Mouse (Mus musculus) adrenal gland, adult (tissue): ENCODE measurements at regions not wholly inside any gene's neighbourhood (a gene's known extent, or its start where the extent isn't known, plus 50 kb on each side); places are given as distances from the start of the nearest gene placed in this dataset.

Source experiments
- DNase-seq, 2 experiments: peaks; one replicate each; pipeline ENCODE4 v3.0.0; 2022 to 2023; ENCODE audit warnings: low spot score in 1 of 2; ENCODE audit not compliant: inconsistent age in 2 of 2

DNA sequence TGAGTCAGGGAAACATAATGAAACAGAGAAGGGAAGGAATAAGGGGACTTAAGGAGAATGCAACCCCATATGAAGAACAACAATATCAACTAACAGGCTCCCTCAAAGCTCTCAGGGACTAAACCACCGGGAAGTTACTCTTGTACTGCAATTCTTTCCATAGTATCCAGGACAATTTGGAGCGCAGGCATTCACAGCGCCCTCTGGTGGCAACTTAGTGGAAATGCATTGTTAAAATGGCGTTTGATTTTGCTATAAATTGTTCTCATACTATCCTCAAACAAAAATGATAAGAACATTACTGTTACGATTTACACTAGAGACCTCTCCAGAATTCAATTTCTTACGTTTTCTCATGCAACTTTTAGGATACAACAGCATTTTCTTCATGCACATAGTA lies 1126.1 kb downstream of the Pcdh9 start:
- DNase-seq: peak in 1 of 2 experiments; percentile 29

DNA sequence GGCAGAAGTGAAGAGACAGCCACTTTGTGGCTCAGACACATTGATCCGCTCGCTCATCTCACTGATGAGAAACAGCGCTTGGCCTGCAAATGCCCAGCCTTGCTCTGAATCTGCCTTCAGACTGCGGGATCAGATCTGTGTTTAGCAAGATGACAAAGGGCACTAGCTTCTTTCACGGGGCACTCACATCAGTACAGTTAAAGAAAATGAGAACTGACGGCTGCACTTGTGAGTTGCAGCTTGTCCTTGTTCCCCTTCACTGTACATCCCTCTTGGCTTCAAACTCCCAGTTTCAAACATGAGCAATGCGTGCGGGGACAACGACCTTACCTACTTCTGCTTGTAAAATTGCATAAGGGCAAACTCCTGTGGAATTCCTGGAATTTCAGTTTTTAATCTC lies 1135.8 kb downstream of the Pcdh9 start:
- DNase-seq: no peak

DNA sequence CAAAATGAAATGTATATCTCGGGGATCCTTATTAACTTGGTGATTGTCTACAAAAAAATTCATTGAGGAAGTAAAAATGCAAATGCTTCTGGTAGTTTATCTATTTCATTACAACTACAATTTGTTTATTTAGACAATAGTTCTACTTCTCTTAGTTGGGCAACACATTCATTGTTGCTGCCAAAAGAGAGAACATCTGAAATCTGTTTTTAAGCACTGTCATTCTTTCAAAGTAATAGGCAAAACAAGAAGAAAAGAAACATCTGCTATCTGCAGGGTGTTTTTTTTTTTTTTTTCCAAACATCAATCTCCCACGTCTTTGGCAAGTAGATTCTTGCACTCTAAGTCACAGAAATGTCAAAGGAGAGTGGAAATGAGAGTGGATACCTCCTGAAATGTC lies 1172.8 kb downstream of the Pcdh9 start:
- no peak for DNase-seq

DNA sequence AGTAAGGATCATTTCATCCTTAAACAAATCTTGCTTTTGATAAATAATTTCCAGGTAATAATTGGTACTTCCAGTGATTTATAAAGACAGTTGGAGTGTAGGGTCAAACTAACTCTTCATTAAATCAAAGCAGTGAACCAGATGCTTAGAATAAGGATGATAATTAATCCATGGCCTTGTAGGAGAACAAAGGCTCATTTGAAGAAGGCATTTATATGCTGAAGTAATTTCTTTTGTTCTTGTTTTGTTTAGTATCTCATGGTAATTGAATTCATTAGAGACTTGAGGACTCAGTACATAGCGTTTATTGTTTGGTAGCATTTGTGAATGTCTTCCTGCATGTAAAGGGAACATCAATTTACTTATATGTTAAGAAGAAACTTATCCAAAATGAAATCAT lies 1202.3 kb downstream of the Pcdh9 start:
- DNase-seq: no peak

DNA sequence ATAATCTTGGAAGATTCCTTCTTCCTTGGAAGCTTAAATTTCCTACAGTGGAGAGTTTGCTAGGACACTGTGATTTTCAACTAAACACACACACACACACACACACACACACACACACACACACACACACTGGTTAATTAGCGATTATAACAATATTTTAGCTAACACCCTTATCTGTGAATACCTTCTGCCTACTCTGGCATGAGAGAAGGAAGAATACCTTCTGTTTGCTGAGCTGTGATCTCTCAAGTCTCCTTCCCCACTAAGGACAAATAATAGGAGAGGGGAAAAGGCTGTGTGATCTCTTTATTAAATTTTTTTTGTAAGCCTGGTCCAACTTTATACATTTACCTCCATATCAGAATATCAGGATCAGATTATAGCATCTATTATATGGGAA lies 1203.4 kb downstream of the Pcdh9 start:
- DNase-seq: no peak

DNA sequence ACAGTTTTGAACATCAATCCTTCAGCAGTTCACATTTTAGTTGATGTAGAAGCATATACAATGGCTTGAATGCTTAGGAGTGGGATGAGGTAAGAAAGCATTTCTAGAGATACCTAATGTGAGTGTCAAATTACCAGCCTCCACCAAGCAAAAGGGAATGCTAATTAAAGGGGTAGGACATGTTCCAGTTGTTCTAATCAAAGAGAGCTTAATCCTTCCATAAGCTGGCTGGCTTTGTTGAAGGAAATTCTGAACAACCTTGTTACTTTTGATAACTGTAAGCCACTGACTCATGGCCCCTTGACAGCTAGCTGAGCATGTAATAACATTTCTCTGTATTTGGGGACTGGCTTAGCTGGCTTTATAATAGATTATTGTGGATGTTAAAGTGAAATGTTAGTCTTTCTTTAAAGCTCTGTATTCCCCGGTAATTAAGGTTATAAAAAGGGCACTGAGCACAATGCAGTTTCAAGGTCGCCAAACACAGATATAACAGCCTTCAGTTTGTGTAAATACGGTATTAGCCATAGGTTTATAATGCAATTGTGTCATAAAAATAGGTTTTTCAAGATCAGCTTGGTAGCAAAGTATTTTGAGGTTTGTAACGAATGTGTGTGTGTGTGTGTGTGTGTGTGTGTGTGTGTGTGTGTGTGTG lies 1211.5 kb downstream of the Pcdh9 start:
- DNase-seq: no peak

DNA sequence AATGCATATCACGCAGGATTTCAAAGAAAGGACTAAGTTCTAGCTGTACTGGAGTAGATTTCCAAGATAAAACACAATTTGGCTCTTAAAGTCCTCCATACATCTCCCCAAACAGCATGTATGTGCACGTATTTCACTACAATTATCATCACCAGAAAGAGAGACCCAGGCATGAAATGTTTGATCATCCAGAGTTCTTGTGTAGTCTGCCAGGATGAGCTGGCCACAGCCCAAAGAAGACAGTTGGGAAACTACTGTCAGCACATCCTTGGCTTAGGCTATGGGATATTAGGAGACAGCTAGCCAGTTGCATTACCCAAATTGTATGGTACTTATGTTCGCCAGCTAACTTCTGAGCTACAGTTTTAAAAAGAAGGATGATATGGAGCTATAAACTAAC lies 1216.3 kb downstream of the Pcdh9 start:
- DNase-seq: no peak
